Mouse (Mus musculus): Measurements from ENCODE around the gene Nckap5. TPM values are rescaled to one million over a fixed set of nuclear protein-coding genes. Genes with fewer than 3 reads are reported as not detected.

Nckap5 gene
- polyA plus RNA-seq, 1 experiment from 2014 or later = 17.7 TPM

DNA sequence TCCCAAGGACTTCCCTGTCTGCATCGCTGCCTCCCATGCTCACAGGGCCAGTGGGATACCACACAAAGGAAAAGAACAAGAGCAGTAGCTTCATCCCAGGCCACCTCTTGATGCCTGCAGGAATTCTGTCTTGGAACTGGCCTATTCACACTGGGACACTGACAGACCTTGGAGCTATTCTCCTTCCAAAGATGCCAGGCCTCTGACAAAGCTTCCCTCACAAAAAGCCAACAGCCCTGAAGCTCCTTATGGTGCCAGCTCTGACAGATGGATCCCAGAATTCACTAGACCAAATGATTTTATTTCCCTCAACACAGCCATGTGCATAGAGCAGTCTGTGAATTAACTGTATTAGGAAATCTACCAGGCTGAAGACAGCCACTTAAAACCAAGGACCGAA lies 143.9 kb downstream of the Nckap5 start:
- Histone ChIP-seq H3K27me3 (no peaks in the 10 kb centered on the region), H3K9ac (replicated peaks) (no peak overlapping the region), H3K4me2 (replicated peaks) (no peak overlapping the region), H3K36me3 (no peaks in the 10 kb centered on the region), H3K9me3 (no peaks in the 10 kb centered on the region), H3K4me3 (replicated peaks) (no peak overlapping the region), H3K4me1 (replicated peaks) (peaks cover 45% of the 10 kb centered on the region), H3K27ac (no peak overlapping the region)
- WGBS = 92% methylated on average over 2 of the region's 2 CpGs
- ATAC-seq = no peak

DNA sequence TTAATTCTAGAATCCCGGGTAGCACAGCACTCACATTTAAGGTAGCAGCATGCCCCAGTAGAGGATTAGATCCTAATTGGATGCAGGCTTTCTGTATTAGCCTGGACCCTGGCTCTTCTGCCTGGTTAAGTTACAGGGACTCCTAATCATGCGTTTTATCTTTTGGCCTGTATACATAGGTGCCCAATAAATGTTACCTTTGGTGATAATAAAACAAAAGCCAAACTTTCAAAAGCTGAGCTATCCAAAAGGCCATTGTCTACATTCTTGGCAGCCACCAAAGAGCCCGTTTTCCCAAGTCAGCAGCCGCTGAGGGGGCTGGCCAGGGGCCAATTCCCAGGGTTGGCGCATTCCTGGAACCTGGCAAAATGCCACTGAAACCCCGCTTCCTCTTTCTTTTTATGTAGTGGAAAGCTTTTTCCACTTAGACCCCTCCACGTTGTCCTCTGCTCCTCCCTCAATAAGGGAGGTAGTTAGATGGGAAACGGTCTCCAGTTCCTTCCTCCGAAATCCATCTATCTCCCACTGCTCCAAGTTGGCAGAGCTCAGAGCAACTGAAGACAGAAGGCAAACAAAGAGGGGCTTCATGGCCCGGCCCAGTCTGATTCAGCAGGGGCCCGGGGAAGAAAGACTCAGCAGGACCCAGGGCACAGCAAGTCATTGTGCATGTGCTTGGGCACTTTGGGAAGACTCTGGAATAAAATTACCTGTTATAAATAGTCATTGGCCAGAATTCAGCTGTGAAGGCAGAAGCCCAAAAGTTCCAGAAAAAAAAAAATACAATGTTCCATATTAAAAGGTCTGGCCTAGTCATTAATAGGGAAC lies 146.8 kb downstream of the Nckap5 start:
- Histone ChIP-seq H3K27me3 (no peaks in the 10 kb centered on the region), H3K4me2 (replicated peaks) (0 out of 2 replicates have a peak overlapping the region, but pooled peaks have one; percentile 2), H3K9me3 (no peaks in the 10 kb centered on the region), H3K36me3 (no peaks in the 10 kb centered on the region), H3K4me3 (replicated peaks) (no peak overlapping the region), H3K27ac (peak overlapping the region; percentile 80), H3K4me1 (replicated peaks) (peaks cover 52% of the 10 kb centered on the region), H3K9ac (replicated peaks) (no peak overlapping the region)
- peak; percentile 81 for ATAC-seq
- 21% methylated on average over 11 of the region's 11 CpGs for WGBS

DNA sequence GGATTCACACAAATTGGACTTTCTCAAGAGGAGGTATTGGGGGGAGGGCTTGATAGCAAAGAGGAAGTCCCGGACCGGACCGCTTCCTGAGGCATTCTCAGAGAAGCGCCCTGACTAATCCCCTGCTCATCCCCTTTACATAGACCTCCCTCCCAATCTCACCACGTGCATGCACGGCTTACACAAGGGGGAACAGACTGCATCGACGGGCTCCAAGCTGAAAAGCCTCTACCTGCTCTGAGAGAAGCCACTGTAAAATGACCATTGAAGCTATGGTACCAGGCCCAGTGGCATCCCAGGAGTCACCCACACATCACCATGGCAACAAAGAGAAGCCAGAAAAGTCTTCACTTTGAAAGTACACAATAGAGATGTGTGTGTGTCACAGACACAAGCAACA lies 148.8 kb downstream of the Nckap5 start:
- 3% methylated on average over 8 of the region's 8 CpGs for WGBS
- peak; percentile 78 for ATAC-seq
- H3K4me1 ChIP-seq (replicated peaks) = peaks cover 49% of the 10 kb centered on the region

DNA sequence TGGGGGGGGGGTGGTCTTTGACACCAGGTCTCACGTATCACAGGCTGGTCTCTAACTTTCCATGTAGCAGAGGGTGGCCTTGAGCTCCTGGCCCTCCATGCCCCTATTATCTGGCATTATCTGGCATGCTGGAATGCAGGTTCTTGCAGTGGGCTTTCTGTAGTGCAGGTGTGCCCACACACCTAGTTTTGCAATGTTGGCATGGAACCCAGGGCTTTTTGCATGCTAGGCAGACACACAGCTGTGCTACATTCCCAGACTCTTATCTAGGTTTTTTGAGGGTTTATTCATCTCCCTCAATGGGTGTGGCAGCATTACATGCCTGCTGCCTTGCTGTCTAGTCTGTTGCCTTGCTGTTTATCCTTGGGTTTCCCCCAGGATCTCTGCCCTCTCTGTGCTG lies 151.3 kb downstream of the Nckap5 start:
- H3K4me1 ChIP-seq (replicated peaks) = peaks cover 58% of the 10 kb centered on the region
- no peak overlapping the region for H3K9ac ChIP-seq (replicated peaks)
- no peaks in the 10 kb centered on the region for H3K9me3 ChIP-seq
- no peak overlapping the region for H3K4me3 ChIP-seq (replicated peaks)
- H3K36me3 ChIP-seq = no peaks in the 10 kb centered on the region
- H3K27ac ChIP-seq = no peak overlapping the region
- WGBS = 90% methylated on average over 1 of the region's 1 CpGs
- no peak for ATAC-seq
- no peaks in the 10 kb centered on the region for H3K27me3 ChIP-seq
- no peak overlapping the region for H3K4me2 ChIP-seq (replicated peaks)

More for the DNA sequence above, 148.8 kb downstream of the Nckap5 start:
- Histone ChIP-seq H3K9ac (replicated peaks) (no peak overlapping the region; the same call in 1 of the 2 replicates), H3K27me3 (no peaks in the 10 kb centered on the region), H3K27ac (peak overlapping the region; percentile 76), H3K4me3 (replicated peaks) (no peak overlapping the region), H3K9me3 (no peaks in the 10 kb centered on the region), H3K36me3 (no peaks in the 10 kb centered on the region), H3K4me2 (replicated peaks) (peak overlapping the region; percentile 35)

DNA sequence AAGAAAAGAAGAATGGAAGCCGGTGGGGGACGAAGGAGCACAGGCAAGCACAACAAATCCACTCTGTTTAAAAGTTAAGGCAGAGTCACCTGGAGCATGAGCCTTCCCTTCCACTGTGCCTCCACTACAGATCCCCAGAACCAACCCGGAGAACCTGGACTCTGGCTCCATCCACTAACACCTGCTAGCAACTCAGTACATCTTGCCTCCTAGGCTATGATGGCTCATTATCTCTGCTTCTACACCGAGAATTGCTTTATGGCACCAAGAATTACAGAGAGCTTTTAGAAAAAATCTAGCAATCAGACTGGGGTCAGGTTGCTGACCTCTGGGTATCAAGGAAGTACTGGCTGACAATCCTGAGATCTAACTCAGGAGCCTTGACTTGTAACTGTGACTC lies 153.3 kb downstream of the Nckap5 start:
- Histone ChIP-seq H3K4me3 (replicated peaks) (no peak overlapping the region), H3K27ac (0 out of 2 replicates have a peak overlapping the region, but pooled peaks have one; percentile 2), H3K27me3 (no peaks in the 10 kb centered on the region), H3K36me3 (no peaks in the 10 kb centered on the region), H3K9ac (replicated peaks) (no peak overlapping the region), H3K4me1 (replicated peaks) (peaks cover 40% of the 10 kb centered on the region), H3K9me3 (no peaks in the 10 kb centered on the region), H3K4me2 (replicated peaks) (no peak overlapping the region)
- 32% methylated on average over 4 of the region's 4 CpGs for WGBS
- no peak for ATAC-seq

DNA sequence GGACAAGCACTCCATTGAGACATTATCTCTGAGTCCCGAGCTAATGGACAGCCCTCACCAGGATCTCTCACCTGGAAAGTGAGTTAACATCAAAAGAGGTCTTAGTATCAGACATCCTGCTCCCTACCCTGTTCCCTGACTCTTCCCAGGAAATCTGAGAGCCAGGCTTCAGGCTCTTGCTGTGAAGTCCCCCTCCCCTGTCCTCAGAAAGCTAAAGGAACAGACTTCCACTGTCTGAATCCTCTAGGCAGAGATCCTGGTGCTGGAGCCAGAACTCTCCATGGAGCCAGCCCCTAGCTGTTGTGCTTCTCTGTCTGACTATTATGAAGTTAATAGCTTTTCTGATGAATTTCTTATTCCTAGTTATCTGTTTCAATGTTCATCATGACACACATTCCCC lies 153.8 kb downstream of the Nckap5 start:
- Histone ChIP-seq H3K4me3 (replicated peaks) (no peak overlapping the region), H3K4me1 (replicated peaks) (peaks cover 36% of the 10 kb centered on the region), H3K4me2 (replicated peaks) (no peak overlapping the region), H3K36me3 (no peaks in the 10 kb centered on the region), H3K27me3 (no peaks in the 10 kb centered on the region), H3K27ac (no peak overlapping the region), H3K9me3 (no peaks in the 10 kb centered on the region), H3K9ac (replicated peaks) (0 out of 2 replicates have a peak overlapping the region, but pooled peaks have one; percentile 19)
- WGBS = 5% methylated on average over 1 of the region's 1 CpGs
- no peak for ATAC-seq

DNA sequence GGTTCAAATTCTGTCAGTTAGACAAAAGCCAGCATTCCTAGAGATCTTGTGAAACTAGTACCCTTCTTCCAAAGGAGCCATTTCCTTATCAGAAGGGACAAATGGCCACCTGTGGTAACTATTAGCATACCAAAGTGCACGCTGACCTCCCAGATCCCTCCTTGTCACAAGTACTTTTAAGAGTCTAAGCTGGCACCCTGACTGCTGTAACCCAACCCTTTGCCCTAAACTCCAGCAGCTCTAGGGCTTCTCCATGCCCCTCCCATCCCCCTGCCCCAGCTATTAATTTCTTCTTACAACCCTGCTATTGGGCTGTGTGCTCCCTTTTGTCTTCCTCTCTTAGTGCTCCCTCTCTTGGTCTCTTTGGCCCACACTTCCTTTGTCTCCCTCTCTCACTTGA lies 155.5 kb downstream of the Nckap5 start:
- ATAC-seq = no peak
- Histone ChIP-seq H3K27me3 (no peaks in the 10 kb centered on the region), H3K4me1 (replicated peaks) (peaks cover 23% of the 10 kb centered on the region), H3K36me3 (no peaks in the 10 kb centered on the region), H3K4me2 (replicated peaks) (no peak overlapping the region), H3K9ac (replicated peaks) (no peak overlapping the region), H3K9me3 (no peaks in the 10 kb centered on the region), H3K4me3 (replicated peaks) (no peak overlapping the region), H3K27ac (no peak overlapping the region)
- WGBS = 33% methylated on average over 1 of the region's 1 CpGs

DNA sequence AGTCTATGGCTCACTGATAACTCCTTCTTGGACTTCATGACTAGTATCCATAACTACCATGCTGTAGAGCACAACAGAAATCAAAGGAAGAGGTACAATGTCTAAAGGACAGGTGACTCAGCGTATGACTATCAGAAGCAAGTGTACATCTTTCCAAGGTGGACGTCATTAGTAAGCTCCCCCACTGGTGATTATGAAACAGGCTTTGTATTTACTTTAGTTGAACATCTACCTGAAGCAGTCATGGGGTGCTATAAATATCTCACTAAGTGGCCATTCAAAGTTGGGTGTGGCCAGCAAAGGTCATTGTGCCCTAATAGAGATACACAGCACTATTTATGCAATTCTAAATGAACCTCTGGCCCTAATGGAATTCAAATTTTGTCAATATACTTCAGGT lies 157.4 kb downstream of the Nckap5 start:
- H3K27me3 ChIP-seq = no peaks in the 10 kb centered on the region
- ATAC-seq = no peak
- H3K4me1 ChIP-seq (replicated peaks) = peaks cover 23% of the 10 kb centered on the region
- H3K9ac ChIP-seq (replicated peaks) = no peak overlapping the region
- H3K36me3 ChIP-seq = no peaks in the 10 kb centered on the region
- H3K4me2 ChIP-seq (replicated peaks) = no peak overlapping the region
- H3K4me3 ChIP-seq (replicated peaks) = no peak overlapping the region
- H3K9me3 ChIP-seq = no peaks in the 10 kb centered on the region
- WGBS = 98% methylated on average over 2 of the region's 2 CpGs
- H3K27ac ChIP-seq = no peak overlapping the region

DNA sequence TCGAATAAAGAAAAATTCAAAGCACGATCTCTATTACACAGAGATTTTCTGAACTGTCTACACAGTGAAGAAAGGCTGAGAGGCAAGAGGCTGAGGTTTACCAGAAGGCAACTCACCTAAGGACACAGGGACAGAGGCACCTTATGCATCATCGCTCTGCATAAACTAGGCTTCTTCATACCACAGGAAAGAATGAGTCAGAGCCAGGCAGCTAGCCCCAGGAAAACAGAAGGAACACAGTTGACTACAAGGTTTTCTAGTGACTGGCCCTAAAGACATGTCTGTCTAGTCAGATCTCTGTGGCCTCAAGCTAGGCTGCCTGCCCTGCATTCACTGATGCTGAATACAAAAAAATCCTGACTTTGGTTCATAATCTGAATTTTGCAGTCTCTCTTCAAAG lies 160.1 kb downstream of the Nckap5 start:
- Histone ChIP-seq H3K4me2 (replicated peaks) (no peak overlapping the region), H3K27me3 (no peaks in the 10 kb centered on the region), H3K27ac (no peak overlapping the region), H3K4me3 (replicated peaks) (no peak overlapping the region), H3K4me1 (replicated peaks) (peaks cover 5% of the 10 kb centered on the region; the same call in 1 of the 2 replicates), H3K36me3 (no peaks in the 10 kb centered on the region), H3K9me3 (no peaks in the 10 kb centered on the region), H3K9ac (replicated peaks) (no peak overlapping the region)
- ATAC-seq = no peak
- WGBS = 98% methylated on average over 3 of the region's 3 CpGs

DNA sequence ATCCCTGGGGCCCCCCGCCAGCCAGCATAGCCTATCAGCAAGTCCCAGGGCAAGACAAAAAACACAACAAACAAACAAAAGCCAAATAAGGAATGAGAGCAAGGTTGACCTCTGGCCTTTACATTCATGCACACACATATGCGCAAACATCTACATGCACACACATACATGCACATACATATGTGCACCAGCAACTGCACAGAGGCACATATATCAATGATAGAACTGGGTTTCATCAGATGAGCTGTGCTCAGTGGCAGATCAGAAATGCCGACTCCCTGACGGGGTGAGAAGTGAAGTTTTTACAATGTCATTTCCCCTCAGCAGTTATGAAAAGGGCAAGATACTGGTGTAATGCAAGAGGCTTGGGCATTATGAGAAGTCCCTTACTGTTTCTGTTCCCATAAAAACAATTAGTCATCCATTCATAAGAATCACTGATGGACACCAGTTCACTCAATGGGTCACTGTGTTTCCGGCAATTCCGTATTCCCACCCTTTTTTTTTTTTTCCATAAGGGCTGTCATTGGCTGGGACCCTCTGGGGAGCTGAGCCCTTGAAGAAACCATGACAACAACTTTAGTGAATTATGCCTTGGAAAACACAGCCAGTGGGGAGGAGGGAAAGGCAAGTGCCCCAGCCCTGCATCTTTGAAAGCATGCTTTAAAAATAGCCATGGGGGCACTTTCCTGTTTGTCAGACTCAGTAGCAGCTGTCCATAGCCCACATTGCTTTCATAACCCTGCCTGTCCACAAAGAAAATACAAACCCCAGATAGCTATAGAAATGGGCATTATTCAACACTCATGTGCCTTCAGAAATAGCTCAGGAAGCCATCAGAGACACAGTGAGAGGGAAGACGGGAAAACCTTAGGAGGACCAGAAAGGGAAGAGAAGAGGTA lies 170.2 kb downstream of the Nckap5 start:
- 56% methylated on average over 7 of the region's 7 CpGs for WGBS
- ATAC-seq = peak; percentile 69
- H3K4me3 ChIP-seq (replicated peaks) = no peak overlapping the region
- H3K4me1 ChIP-seq (replicated peaks) = peaks cover 15% of the 10 kb centered on the region
- H3K4me2 ChIP-seq (replicated peaks) = no peak overlapping the region
- H3K36me3 ChIP-seq = no peaks in the 10 kb centered on the region
- H3K27me3 ChIP-seq = no peaks in the 10 kb centered on the region
- peak overlapping the region; percentile 44; the same call in 1 of the 2 replicates for H3K27ac ChIP-seq
- no peak overlapping the region for H3K9ac ChIP-seq (replicated peaks)
- no peaks in the 10 kb centered on the region for H3K9me3 ChIP-seq

DNA sequence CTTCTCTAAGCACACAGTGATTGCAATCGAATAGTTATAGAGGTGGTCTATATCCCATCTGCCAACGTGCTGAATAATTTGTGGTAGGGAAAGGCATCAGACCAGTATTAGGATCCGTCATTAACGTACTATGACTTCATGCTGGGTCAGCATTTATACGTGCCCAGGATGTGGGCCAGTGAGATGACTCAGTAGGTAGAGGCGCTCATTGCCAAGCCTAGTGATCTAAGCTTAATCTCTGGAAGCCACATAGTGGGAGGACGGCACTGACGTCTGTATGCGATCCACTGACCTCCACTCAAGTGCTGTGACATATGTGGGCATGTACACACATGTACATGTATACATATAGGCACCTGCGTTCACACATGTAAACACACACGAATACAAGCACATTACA lies 171.9 kb downstream of the Nckap5 start:
- Histone ChIP-seq H3K36me3 (no peaks in the 10 kb centered on the region), H3K4me2 (replicated peaks) (no peak overlapping the region), H3K9ac (replicated peaks) (no peak overlapping the region), H3K27me3 (no peaks in the 10 kb centered on the region), H3K4me1 (replicated peaks) (peaks cover 15% of the 10 kb centered on the region), H3K4me3 (replicated peaks) (no peak overlapping the region), H3K27ac (no peak overlapping the region), H3K9me3 (no peaks in the 10 kb centered on the region)
- 93% methylated on average over 11 of the region's 11 CpGs for WGBS
- ATAC-seq = no peak

DNA sequence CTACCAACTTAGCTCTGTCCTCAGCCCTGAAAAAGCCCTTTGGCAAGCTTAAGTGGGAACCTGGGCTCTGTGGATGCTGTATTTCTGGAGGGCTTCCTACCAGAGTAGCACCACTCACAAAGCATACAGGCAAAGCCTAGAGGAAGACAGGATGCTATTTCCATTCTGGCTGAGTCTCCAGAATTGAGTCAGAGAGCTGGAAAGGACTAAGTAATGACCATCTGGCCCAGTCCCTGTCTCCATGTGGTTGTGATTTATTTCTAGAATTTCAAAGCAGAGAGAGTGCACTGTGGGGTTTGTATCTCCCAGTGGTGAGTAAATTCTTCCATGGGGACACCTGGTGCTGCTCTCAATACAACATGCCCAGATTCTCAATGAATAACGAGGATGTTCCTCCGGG lies 174.4 kb downstream of the Nckap5 start:
- Histone ChIP-seq H3K36me3 (no peaks in the 10 kb centered on the region), H3K9ac (replicated peaks) (no peak overlapping the region), H3K4me1 (replicated peaks) (peaks cover 14% of the 10 kb centered on the region), H3K27me3 (no peaks in the 10 kb centered on the region), H3K4me3 (replicated peaks) (no peak overlapping the region), H3K9me3 (no peaks in the 10 kb centered on the region), H3K27ac (no peak overlapping the region), H3K4me2 (replicated peaks) (no peak overlapping the region)
- ATAC-seq = no peak
- 62% methylated on average over 2 of the region's 2 CpGs for WGBS
